Mouse (Mus musculus) small intestine, adult 2 months (tissue): ENCODE measurements at regions not wholly inside any gene's neighbourhood (a gene's known extent, or its start where the extent isn't known, plus 50 kb on each side); places are given as distances from the start of the nearest gene placed in this dataset.

Experiments
- CTCF ChIP-seq: fragments of 200-500 bp; IDR thresholded peaks from 2 replicates; pipeline ENCODE4 v1.5.1; 2012; ENCODE audit warnings: low read depth, mild to moderate bottlenecking, control low read depth, inconsistent platforms, low read length, moderate library complexity, mixed read lengths; ENCODE audit not compliant: insufficient replicate concordance, insufficient read length; ENCODE audit errors: extremely low read depth
- POLR2A ChIP-seq: fragments of 200-500 bp; IDR thresholded peaks from 2 replicates; pipeline ENCODE4 v1.6.1; 2012; ENCODE audit warnings: low read depth, mild to moderate bottlenecking, control low read depth, inconsistent platforms, low read length, moderate library complexity

GRCm38 (mm10) chr11:19761694-19761976, 162.5 kb upstream of the Spred2 start:
- TF ChIP-seq CTCF (no peak), POLR2A (no peak)
